In genomic region chr4:134401856-134402570, GRCm38 (mm10) we compare ENCODE assay signal across 8 mouse cellular contexts. TPM values are rescaled to one million over a fixed set of nuclear protein-coding genes. Genes with fewer than 3 reads are reported as not detected.
A peak's percentile ranks its signal among the peaks of the same experiment; 100 is the strongest.
DNase-seq lines count a peak whose midpoint lies in the region; ATAC-seq and TF ChIP-seq lines count a peak whose summit lies in the region.

No protein-coding gene starts in this region.

- no peak for TF ChIP-seq EP300 in liver, postnatal 0 days (IDR thresholded peaks at IDR 0.05; ENCODE audit: low read depth)

- peaks cover 29 to 42% of the 10 kb centered on the region in 2 experiments for H3K4me1 ChIP-seq in heart, embryonic 14.5 days (ENCODE audit: control insufficient read depth in 2 of 2, insufficient read depth in 2 of 2, low read length in 2 of 2)
- H3K4me1 ChIP-seq in E14TG2a.4 (replicated peaks; ENCODE audit: low read depth, low read length): peaks cover 61% of the 10 kb centered on the region
- H3K4me1 ChIP-seq in forebrain, embryonic 16.5 days (replicated peaks; ENCODE audit: control insufficient read depth, insufficient read depth, low read length): peaks cover 24% of the 10 kb centered on the region
- H3K4me1 ChIP-seq in liver, postnatal 0 days (ENCODE audit: insufficient read depth): peaks cover 26% of the 10 kb centered on the region

- no peaks in the 10 kb centered on the region for H3K9me3 ChIP-seq in heart, embryonic 14.5 days (ENCODE audit: control insufficient read depth, low read length)
- no peaks in the 10 kb centered on the region for H3K9me3 ChIP-seq in E14TG2a.4 (ENCODE audit: low read length)
- H3K9me3 ChIP-seq in forebrain, embryonic 16.5 days (ENCODE audit: control insufficient read depth, low read length): no peaks in the 10 kb centered on the region
- H3K9me3 ChIP-seq in liver, postnatal 0 days (ENCODE audit: low read length): no peaks in the 10 kb centered on the region

- DNase-seq in heart, adult 11 months: no peak
- no peak for DNase-seq in liver, postnatal 0 days
- DNase-seq in cerebellum, adult 9-11 months: no peak
- DNase-seq in gastrocnemius, postnatal 36 days: no peak

- ATAC-seq in heart, embryonic 14.5 days (ENCODE audit: insufficient number of reproducible peaks, insufficient read depth, low FRiP score, low read depth): 0 out of 2 replicates have a peak, but pooled peaks have one; percentile 21
- no peak for ATAC-seq in forebrain, embryonic 16.5 days
- 0 out of 2 replicates have a peak, but pooled peaks have one; percentile 7 for ATAC-seq in liver, postnatal 0 days
- no peak for ATAC-seq in monocyte, adult 5-6 weeks (replicated peaks; ENCODE audit: insufficient number of reproducible peaks, low FRiP score, low TSS enrichment, poor library complexity, severe bottlenecking)

- H3K4me2 ChIP-seq in heart, embryonic 14.5 days (ENCODE audit: low read length): peak overlapping the region; percentile 79
- H3K4me2 ChIP-seq in forebrain, embryonic 16.5 days (ENCODE audit: low read length): peak overlapping the region; percentile 61
- peak overlapping the region; percentile 72 for H3K4me2 ChIP-seq in liver, postnatal 0 days (ENCODE audit: low read depth, low read length)

- H3K4me3 ChIP-seq in heart, embryonic 14.5 days (ENCODE audit: control insufficient read depth in 1 of 2, insufficient read depth in 1 of 2, low read depth in 1 of 2, low read length in 2 of 2): no peak overlapping the region
- peak overlapping the region; percentile 80 for H3K4me3 ChIP-seq in E14TG2a.4 (replicated peaks; ENCODE audit: low read length)
- H3K4me3 ChIP-seq in forebrain, embryonic 16.5 days (replicated peaks; ENCODE audit: low read length): no peak overlapping the region
- peak overlapping the region; percentile 24; the same call in 1 of the 2 replicates for H3K4me3 ChIP-seq in liver, postnatal 0 days (ENCODE audit: low read depth, low read length)

- H3K27me3 ChIP-seq in heart, embryonic 14.5 days (ENCODE audit: control insufficient read depth, insufficient read depth, low read length): no peaks in the 10 kb centered on the region
- peaks cover 6% of the 10 kb centered on the region; the same call in 1 of the 2 replicates for H3K27me3 ChIP-seq in E14TG2a.4 (ENCODE audit: insufficient read depth, low read length)
- H3K27me3 ChIP-seq in forebrain, embryonic 16.5 days (replicated peaks; ENCODE audit: control insufficient read depth, insufficient read depth, low read length): no peaks in the 10 kb centered on the region
- no peaks in the 10 kb centered on the region for H3K27me3 ChIP-seq in liver, postnatal 0 days (ENCODE audit: insufficient read depth, low read length)

- intact Hi-C loops in gastrocnemius, postnatal 36 days (cut with DNase I): no loop called here

- peak overlapping the region; percentile 65; the same call in 1 of the 2 replicates for H3K9ac ChIP-seq in heart, embryonic 14.5 days (ENCODE audit: low read length)
- H3K9ac ChIP-seq in forebrain, embryonic 16.5 days (replicated peaks; ENCODE audit: low read depth, low read length): peak overlapping the region; percentile 48; the same call in 1 of the 2 replicates
- no peak overlapping the region for H3K9ac ChIP-seq in liver, postnatal 0 days (replicated peaks)

- peaks cover 6% of the 10 kb centered on the region; the same call in 1 of the 2 replicates for H3K36me3 ChIP-seq in heart, embryonic 14.5 days (ENCODE audit: control insufficient read depth, insufficient read depth, low read length)
- H3K36me3 ChIP-seq in E14TG2a.4 (ENCODE audit: insufficient read depth, low read length): peaks cover 3% of the 10 kb centered on the region; the same call in 1 of the 2 replicates
- no peaks in the 10 kb centered on the region for H3K36me3 ChIP-seq in forebrain, embryonic 16.5 days (ENCODE audit: control insufficient read depth, insufficient read depth)
- 0 out of 2 replicates have a peak, but pooled peaks cover 9% of the 10 kb centered on the region for H3K36me3 ChIP-seq in liver, postnatal 0 days (replicated peaks; ENCODE audit: insufficient read depth, low read length)

- WGBS in heart, embryonic 14.5 days: 56% methylated on average over 16 of the region's 16 CpGs
- WGBS in forebrain, embryonic 16.5 days: 69% methylated on average over 16 of the region's 16 CpGs
- WGBS in liver, postnatal 0 days (ENCODE audit: insufficient replicate concordance): 21% methylated on average over 16 of the region's 16 CpGs

- peak overlapping the region; percentile 32 to 57; a peak in 2 of 4 replicates for H3K27ac ChIP-seq in heart, embryonic 14.5 days (replicated peaks in 1 of 2; ENCODE audit: control insufficient read depth in 1 of 2, insufficient read depth in 1 of 2, low read depth in 2 of 2, low read length in 2 of 2)
- no peak overlapping the region; the same call in 1 of the 2 replicates for H3K27ac ChIP-seq in forebrain, embryonic 16.5 days (ENCODE audit: low read length)
- H3K27ac ChIP-seq in liver, postnatal 0 days (ENCODE audit: low read depth): no peak overlapping the region

- no peak for TF ChIP-seq CTCF in E14TG2a.4 (conservative IDR thresholded peaks at IDR 0.05; ENCODE audit: low read length)
- TF ChIP-seq CTCF in liver, postnatal 0 days (IDR thresholded peaks at IDR 0.05; ENCODE audit: low read depth): no peak

RNA-seq across cellular contexts. Expression of gene Pafah2, which starts 5.9 kb away (rescaled TPM):
- 11.1 and 12.8 TPM in 2 replicates for polyA plus RNA-seq in heart, embryonic 14.5 days (2014; fragmentation: Nextera tagmentation; extraction: Ambion mirVana)
- polyA plus RNA-seq in forebrain, embryonic 16.5 days (2015; fragmentation: Nextera tagmentation; extraction: Ambion mirVana): 8.1 and 9.3 TPM in 2 replicates
- polyA plus RNA-seq in liver, postnatal 0 days (2015; fragmentation: Nextera tagmentation; extraction: Ambion mirVana): 13.5 and 14.3 TPM in 2 replicates
- total RNA-seq in monocyte, adult 5-6 weeks (2017): 0.64 to 3.8 TPM (median 1.5 TPM) in 3 replicates
- total RNA-seq in gastrocnemius, postnatal 36 days (2021): 1 to 10 TPM; 1.8 to 4.0 TPM

RNA-seq across cellular contexts. Expression of gene Extl1, which starts 18.4 kb away (rescaled TPM):
- polyA plus RNA-seq in heart, embryonic 14.5 days (2014; fragmentation: Nextera tagmentation; extraction: Ambion mirVana): 2.8 and 2.9 TPM in 2 replicates
- polyA plus RNA-seq in forebrain, embryonic 16.5 days (2015; fragmentation: Nextera tagmentation; extraction: Ambion mirVana): 0.45 and 0.56 TPM in 2 replicates
- 0.20 and 0.33 TPM in 2 replicates for polyA plus RNA-seq in liver, postnatal 0 days (2015; fragmentation: Nextera tagmentation; extraction: Ambion mirVana)
- total RNA-seq in monocyte, adult 5-6 weeks (2017): 0.29 TPM in 1 of 3 replicates, not detected in the others
- 10 to 100 TPM; 25.9 to 29.9 TPM for total RNA-seq in gastrocnemius, postnatal 36 days (2021)

RNA-seq across cellular contexts. Expression of gene Slc30a2, which starts 59.0 kb away (rescaled TPM):
- 0.08 and 0.11 TPM in 2 replicates for polyA plus RNA-seq in heart, embryonic 14.5 days (2014; fragmentation: Nextera tagmentation; extraction: Ambion mirVana)
- polyA plus RNA-seq in forebrain, embryonic 16.5 days (2015; fragmentation: Nextera tagmentation; extraction: Ambion mirVana): 0.15 and 0.17 TPM in 2 replicates
- not detected in 2 replicates for polyA plus RNA-seq in liver, postnatal 0 days (2015; fragmentation: Nextera tagmentation; extraction: Ambion mirVana)
- total RNA-seq in monocyte, adult 5-6 weeks (2017): not detected in 3 replicates
- total RNA-seq in gastrocnemius, postnatal 36 days (2021): 10 to 100 TPM in 1 of 2 experiments, 1 to 10 TPM in 1; 3.8 to 22.3 TPM

Comparison
In these comparisons a context has a peak if more than half of its experiments do, and no peak if none do; other contexts are left out.
1. ATAC-seq: peak in heart, embryonic 14.5 days (single experiment) and liver, postnatal 0 days (single experiment); none in forebrain, embryonic 16.5 days (single experiment) and monocyte, adult 5-6 weeks (single experiment).
2. H3K27ac ChIP-seq: peak in heart, embryonic 14.5 days (2 of 2); none in forebrain, embryonic 16.5 days (single experiment) and liver, postnatal 0 days (single experiment).
3. H3K4me3 ChIP-seq: peak in E14TG2a.4 (single experiment) and liver, postnatal 0 days (single experiment); none in heart, embryonic 14.5 days (0 of 2) and forebrain, embryonic 16.5 days (single experiment).
4. Peak in every context shown above with its lines, with median percentiles within 50 percentile points of each other: H3K4me2 ChIP-seq.